Mouse (Mus musculus): ENCODE data around the gene Ephb2. TPM values are rescaled to one million over a fixed set of nuclear protein-coding genes. Genes with fewer than 3 reads are reported as not detected.

The Ephb2 gene
- 10 to 100 TPM; 18.7 to 19.8 TPM for total RNA-seq (2021)
- long read RNA-seq, experiment 1, full-length matches to known transcripts, result 4 of 7 reads
- long read RNA-seq, experiment 1, partial matches to known transcripts, result 1 of 7 reads
- long read RNA-seq, experiment 1, other reads (novel, unspliced or antisense), result 2 of 7 reads
- long read RNA-seq, experiment 2, partial matches to known transcripts, result 2 of 3 reads
- long read RNA-seq, experiment 2, other reads (novel, unspliced or antisense), result 1 of 3 reads

DNA sequence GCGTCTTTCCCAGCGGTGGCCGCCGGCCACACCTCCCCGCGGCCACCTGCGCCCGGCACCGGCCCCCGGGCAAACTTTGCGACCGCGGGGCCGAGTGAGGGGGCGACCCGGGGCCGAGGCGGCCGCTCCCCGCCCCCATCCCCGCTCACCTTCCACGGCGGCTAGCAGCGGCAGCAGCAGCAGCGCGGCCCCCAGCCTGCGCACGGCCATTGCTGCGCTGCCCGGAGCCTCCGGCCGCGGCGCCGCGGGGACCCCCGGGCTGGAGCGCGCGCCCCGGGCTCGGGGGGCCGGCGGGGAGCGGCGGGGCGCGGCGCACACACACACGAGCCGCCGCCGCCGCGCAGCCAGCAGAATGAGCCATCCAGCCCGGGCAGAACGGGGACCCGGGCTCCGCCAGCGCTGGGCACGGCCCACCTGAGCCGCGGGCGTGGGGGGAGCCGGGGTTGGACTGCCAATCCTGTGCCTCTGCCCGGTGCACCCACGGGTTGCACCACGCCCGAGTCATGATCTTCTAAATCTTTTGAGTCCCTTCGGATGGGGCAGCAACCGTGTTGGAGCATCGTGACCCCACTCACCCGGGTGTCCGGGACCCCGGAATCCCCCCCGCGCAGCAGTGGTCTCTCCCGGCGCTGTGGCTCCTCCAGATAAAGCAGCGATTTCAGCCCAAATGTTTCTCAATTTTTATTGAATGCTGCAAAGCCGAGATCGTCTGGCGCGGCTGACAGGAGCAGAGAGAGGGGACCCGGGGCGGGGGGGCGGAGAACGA, at the start of gene Ephb2:
Gene Ephb2, minus strand, starts transcription at position 368 of the 766 bp plus-strand sequence.
- DNase-seq, result peak; percentile 82 to 88

DNA sequence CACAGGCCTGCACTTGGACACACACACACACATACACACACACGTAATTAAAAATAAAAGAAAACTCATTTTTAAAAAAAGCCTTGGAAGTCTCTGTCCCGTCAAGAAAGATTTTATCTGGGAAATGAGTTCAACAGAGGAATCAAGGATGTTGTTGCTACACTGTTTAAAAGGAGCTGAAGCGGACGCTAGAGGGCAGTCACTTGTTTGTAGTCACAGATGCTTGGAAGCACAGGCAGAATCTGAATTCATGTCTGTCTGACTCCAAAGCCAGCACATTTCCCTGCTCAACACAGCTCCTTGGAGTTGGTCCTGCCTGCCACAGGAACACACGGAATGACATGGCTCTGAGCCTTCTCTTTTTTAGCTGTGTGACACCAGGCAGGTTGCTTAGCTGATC, 42.8 kb upstream of the Ephb2 start:
- DNase-seq, result peak; percentile 11 to 41

DNA sequence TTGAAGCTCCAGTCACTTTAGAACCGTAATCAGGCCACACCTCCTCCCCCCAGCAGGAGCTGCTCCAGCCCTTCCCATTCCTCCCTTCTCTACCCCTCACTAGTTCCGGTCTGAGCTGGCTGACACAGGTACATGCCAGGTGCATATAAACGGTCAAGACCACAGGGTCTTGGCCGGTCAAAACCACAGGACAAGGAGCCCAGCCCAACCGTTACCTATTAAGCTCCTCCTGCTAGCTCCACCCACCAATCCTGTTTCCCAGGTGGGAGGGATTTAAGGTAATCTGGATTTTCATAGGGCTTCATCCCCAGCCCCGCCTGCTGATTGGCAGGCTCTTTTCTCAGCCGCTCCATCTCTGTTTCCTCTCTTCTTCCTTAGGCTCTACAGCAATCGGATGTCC, 42.4 kb upstream of the Ephb2 start:
- no peak for DNase-seq

DNA sequence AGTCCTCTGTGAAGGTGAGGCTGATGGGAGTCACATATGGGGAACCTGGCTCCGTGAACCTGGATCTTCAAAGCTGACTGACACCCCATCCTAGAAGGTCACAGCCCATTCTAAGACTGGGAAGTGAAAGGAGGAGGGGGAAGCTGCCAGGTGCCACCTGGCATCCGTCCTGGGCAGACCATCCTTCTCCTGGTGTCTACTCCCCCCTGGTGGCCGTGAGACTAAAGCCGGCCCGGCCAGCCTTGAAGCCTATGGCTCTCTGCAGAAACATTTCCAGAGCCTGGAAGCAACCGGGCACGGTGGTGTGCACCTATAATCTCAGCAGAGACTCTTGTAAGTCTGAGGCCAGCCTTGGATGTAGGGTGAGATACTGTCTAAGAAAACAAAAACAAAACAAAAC, 41.2 kb upstream of the Ephb2 start:
- peak; percentile 52 to 70 for DNase-seq

DNA sequence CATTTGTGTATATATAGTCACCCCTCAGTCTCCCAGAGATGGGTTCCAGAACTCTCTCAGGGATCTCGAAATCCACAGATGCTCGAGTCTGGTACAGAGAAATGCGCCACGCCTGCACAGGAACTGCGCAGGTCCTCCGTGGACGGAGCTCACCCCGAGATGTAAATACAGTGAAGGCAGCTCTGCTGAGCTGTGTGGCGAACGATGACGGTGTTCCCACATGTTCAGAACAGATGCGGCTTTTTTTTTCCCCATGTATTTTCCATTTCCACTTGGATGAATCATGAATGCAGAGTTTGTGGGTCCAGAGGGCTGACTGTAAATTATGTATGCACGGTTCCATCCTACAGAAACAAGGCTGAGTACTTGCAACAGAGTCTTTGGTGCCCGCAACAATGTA, 39.2 kb upstream of the Ephb2 start:
- DNase-seq, result no peak

DNA sequence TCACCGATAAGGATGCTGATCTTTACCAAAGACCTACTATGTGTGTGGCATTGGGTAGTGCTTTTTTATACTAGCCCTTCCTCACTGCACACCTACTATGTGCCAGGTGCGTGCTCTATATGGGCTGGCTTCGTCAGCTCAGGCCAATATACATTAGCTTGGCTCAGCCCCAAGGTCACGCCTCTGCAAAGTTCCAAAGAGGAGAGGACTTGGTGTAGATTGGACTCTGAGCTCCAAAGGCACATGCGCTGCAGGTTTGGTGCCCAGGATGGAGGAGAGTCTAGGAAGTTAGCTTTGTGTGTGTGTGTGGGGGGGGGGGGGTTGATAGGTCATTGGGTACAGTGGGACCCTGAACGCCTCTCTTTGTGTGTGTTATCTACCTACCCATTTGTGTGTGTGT, 32.6 kb upstream of the Ephb2 start:
- no peak for DNase-seq

DNA sequence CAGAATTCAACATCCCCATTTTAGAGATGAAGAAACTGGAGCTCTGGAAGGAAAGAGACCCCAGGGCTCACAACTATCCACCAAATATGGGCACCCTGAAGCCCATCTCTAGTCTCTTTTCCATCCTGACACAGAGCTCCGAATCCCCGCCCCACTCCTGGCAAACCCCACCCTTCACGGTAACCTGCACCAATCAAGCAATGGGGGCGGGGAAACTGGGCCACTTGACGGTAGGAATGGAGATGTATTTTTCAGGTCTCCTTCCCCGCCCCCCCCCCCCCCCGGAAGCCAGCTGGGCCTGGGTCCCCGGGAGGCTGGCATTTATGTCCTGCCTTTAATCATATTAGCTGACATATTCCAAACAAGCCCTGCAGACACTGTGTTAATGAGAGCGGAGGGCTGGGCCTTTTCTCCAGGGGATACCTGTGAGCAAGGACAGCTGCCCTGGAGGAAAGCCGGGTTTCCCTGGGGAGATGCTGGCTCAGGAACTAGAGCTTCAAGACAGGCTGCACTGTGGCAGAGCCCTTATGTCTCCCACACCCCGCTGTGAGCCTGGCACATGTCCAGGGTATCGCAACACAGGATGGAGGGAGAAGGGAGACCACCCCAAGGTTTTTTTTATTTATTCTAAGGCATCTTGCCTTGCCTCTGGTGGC, 32.0 kb upstream of the Ephb2 start:
- no peak for DNase-seq

DNA sequence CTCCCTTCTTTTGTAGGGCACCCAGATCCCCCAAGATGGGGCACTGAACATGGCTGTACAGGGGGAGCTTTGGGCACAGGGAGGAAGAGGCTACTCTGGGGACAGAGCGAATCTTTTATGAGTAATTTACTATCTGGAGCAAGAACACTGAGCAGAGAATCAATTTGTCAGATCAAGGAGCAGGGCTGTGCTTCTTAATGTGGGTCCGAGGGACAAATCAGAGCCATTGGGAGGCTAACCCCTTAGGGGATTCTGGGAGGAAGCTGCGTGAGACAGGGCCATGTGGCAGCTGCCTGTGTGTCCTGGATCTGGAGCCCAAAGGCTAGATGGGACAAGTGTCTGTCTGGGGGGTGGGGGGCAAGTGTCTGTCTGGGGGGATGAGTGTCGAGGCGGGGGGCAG, 29.7 kb upstream of the Ephb2 start:
- no peak for DNase-seq

DNA sequence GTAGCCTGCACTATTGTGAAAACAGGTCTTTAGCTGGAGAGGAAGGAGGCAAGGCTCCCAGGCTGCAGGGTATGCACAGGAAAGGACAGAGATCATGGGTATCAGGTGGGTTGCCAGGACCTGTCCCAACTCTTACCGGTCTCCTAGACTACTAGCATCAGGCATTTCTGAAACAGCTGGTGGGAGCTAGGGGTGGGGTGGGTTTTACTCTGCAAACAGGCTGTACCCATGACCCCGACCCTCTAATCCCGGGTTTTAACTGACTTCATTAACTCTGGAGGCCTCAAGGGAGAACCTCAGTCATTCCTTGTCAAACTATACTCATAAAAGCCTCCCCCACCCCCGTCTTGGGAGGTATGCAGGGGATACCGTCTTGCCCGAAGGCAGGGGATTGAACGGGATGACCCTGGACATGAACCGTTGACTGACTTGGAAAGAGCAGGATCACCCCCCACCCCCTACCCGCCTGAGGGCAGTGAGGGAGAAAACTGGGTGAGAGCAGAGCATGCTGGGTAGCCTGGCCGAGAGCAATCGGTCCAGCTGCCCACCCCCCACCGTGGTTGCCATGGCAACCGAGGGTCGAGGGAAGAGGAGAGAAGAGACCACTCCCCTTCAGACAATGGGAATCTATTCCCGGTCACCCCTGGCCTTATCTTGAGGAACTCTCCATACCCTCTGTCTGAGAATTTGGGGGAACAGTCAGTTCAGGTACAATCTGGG, 29.1 kb upstream of the Ephb2 start:
- DNase-seq, result no peak

DNA sequence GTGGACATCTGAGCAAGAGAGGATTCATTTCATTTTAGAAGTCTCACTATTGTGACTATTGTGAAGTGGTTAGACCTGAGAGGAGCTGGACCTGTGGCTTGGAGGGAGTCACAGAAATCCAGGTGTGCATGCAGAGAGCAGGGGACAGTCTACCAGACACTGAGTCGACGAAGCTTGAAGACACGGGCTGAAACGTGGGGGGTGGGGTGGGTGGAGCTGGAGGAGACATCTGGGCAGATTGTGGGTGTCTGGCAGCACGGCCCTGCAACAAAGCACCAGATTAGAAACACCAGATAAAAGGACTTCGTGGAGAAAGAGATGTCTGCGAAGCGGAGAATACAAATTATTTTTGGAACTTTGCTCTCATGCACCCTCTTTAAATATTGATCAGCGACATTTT, 27.7 kb upstream of the Ephb2 start:
- DNase-seq, result no peak

DNA sequence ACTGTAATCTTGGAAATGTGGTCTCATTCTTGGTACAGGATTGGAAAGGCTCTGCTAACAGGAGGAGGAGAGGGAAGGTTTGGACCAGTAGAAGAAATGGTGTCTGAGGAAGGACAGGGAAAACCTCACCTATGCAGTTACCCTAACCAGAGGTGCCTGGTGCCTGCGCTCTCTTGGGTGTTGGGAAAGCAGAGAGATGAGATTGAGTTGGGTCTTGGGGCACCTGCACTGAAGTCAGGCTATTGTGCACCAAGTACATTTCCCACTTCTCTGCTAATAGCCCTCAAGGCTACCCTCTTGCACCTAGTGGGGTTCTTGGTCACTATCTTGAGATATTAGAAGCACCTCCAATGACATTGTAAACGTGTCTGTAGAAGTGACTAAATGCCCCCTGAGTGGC, 26.6 kb upstream of the Ephb2 start:
- DNase-seq, result no peak

DNA sequence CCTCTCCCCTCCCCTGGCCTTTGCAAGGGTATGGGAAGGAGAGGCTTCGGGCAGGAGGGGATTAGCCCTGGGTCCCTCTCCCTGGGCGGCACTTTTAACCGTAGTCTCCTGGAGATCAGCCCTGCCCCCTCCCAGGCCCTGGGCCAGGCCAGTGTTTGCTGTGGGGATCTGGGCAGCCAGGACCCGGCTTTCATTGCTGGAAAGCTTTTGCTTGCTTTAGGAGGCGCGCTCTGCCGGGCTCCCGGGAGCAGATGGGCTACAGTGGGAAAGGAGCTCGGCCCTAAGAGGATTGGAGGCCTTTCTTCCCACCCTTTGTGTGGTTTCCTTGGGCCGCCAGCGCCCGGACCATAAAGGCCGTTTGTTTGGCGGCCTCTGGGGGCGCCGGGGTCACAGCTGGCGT, 26.0 kb upstream of the Ephb2 start:
- no peak for DNase-seq

DNA sequence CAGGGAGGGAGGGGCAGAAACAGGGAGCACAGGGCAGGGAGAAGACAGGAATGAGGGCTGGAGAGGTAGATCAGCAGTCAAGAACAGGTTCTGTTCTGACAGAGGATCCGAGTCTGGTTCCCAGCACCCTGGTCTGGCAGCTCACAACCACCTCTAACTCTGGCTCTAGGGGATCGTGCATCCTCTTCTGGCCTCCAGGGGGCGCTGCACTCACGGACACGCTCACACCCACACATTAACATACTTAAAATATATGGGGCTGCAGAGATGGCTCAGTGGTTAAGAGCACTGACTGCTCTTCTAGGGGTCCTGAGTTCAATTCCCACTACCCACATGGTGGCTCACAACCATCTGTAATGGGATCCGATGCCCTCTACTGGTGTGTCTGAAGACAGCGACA, 24.2 kb upstream of the Ephb2 start:
- DNase-seq, result no peak

DNA sequence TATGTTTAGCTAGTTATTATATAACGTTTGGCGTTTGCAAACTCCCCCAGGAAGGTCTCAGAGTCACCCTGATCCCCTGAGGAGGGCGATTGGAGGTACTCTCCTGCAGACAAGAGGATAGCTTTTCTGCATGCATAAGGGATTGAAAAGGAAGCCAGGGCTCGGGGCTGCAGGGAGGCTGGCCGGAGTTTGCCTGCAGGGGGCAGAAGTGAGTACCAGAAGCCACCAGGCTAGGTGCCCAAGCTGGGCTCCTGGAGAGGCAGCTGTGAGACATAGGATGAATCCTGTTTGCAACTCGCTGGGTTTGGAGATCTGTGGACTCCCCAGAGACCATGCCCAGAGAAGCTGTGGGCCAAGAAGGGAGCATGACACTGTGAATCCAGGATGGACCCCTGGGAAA, 19.3 kb upstream of the Ephb2 start:
- DNase-seq, result peak; percentile 30 to 37

DNA sequence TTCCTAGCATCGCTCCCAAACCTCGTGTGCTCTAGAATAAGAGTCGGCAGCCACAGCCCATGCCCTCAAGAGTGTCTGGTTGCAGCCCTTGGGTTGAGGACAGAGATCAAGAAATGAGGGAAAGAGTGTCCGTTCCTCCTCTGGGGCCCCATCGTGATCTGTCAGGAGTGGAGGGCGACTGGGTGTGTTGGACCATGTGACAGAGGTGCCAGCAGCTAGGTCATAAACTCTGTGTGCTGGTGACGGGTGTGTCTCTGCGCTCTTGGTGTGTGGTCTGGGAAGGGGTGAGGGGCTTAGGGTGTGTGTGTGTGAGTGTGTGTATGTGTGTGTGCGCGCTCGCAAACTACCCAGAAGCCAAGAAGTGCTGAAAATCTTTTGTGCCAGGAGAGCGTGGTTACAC, 17.2 kb upstream of the Ephb2 start:
- no peak for DNase-seq

DNA sequence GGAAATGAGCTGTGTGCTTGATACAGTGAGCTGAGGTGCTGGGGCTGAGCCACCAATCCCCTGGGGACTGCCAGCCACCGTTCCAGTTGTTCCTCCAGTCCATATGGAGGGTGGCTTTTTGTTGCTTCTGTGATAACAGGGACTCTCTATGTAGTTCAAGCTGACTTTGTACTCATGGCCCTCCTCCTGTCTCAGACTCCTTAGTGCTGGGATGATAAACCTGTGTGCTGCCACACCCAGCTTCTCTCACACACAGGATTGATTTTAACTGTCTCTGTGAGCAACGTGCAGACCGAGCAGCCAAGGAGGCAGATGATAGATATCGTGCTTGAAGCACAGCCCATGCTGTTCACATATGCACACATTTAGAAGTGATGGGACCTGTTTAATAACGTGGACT, 16.3 kb upstream of the Ephb2 start:
- DNase-seq, result no peak

DNA sequence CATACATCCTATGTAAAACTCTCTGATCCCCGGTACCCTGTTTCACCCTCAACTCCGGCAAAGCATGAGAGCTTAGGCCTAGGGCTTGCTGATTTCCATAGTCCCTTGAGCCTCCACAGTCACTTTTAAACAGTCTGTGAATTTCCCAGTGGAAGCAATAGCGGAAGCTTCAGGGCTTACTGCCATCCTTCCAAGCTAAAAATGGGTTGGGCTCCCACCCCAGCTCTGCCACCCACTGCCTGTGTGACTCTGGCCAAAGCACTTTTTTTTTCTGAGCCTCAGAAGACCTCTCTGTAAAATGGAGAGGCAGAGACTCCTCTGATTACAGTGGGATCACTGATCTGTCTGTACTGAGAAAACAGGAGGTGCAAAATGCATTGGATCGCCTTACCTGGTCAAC, 12.8 kb upstream of the Ephb2 start:
- DNase-seq, result no peak

DNA sequence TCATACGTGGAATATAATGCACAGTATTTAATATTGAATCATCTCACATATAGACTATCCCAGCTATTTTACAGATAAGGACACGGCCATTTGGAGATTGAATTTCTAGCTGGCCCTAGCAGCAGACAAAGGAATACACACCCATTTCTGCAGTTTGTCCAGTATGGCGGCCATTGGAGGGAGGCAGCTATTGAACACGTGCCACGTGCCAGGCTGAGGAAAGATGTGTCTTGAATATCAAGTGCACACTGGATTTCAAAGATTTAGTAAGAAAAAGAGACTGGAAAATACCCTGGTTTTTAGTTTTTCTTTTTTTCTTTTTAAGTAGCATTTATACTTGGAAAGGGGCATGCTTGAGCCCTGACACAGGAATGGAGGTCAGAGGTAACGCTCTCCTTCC, 11.4 kb upstream of the Ephb2 start:
- DNase-seq, result no peak

DNA sequence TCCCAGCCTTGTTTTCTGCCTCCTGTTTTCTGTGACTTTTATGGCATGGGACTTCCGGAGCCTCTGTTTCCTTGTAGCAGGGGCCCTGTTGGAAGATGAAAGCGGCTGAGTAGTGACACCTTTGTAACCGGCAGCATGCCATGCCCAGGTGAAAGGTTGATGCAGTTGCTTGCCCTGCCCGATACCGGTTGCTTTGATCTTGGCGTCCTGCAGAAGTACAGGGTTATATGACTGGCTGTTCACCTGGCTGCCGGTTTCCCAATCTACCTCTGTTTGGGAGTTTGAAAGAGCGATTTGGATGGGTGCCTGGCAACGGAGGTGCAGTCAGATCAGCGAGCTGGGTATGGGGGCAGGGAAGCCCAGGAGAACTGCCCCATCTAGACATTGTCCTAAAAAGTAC, 7.0 kb upstream of the Ephb2 start:
- no peak for DNase-seq

DNA sequence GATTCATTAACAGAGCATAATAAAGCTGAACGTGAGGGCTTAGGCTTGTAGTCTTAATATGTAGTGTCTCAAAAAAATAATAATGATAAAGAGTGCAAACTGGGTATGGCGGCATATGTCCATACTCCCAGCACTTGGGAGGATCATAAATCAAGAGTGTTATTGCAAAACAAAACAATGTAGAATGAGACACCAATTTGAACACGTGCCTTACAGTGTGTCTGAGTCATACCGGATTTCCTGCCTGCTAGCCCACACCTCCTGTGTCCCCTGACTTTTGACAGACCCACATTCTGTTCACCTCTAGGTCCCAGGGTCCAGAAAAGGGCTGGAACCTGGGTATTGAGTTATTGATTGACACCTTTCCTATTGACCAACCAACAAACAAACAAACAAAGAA, 6.2 kb upstream of the Ephb2 start:
- DNase-seq, result no peak

DNA sequence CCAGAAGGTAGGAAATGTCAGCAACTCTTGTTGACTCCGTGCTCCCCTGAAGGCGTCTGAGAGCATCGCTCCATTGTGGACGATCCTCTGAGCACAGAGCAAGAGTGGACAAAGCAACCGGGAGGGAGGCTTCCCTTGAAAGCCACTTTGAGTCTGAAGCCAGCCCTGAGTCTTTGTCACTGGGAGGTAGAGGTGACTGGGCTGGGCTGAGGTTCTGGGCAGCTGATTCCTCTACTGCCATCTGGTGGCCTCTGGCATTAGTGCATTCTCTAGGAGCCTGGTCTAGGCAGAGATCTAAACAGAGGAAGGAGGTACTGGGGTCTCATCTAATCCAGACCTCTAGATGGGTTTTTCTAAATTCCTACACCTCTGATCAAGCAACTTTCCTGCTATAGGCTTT, 5.3 kb upstream of the Ephb2 start:
- peak; percentile 83 to 85 for DNase-seq

DNA sequence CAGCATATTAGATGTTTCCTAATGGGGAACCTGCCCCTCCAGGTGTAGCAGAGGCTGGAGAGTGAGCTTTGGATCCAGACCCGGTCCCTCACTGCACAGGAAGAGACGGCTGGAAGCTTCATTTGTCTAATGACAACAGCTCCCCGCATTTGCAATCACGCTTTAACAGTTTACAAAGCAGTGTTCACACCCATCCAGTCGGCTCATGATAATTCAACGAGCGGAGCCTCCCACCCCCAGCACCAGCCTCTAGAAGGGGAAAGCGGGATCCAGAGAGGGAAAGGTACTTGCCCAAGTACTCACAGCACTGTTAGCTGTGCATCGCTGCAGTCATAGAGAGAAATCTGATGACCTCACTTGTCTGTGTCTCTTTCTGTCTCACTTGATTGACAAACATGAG, 2.7 kb upstream of the Ephb2 start:
- no peak for DNase-seq

DNA sequence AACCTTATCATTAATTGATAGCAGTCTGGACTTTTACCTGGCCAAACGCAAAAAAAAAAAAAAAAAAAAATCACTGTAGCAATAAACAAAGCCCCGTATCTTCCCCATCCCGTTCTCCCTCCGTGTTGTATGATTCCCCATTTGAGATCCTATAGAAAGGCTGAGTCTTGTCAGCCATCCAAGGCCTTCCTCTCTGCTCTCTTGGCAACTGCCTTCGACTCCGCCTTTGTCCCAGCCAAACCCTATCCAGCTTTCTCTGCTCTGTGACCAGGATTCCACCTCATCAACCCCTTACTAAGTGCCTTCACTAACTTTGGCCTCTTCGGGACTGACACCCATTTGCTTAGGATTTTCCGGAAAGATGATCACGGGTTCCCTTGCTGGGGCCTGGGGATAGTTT, 2.2 kb upstream of the Ephb2 start:
- no peak for DNase-seq
